Mouse (Mus musculus) thymus, postnatal 25 days (tissue): Measurements from ENCODE around the gene Marc1.

Experiments used
- DNase-seq: peaks from one replicate; pipeline ENCODE4 v3.0.0; 2022

Gene Marc1

DNA sequence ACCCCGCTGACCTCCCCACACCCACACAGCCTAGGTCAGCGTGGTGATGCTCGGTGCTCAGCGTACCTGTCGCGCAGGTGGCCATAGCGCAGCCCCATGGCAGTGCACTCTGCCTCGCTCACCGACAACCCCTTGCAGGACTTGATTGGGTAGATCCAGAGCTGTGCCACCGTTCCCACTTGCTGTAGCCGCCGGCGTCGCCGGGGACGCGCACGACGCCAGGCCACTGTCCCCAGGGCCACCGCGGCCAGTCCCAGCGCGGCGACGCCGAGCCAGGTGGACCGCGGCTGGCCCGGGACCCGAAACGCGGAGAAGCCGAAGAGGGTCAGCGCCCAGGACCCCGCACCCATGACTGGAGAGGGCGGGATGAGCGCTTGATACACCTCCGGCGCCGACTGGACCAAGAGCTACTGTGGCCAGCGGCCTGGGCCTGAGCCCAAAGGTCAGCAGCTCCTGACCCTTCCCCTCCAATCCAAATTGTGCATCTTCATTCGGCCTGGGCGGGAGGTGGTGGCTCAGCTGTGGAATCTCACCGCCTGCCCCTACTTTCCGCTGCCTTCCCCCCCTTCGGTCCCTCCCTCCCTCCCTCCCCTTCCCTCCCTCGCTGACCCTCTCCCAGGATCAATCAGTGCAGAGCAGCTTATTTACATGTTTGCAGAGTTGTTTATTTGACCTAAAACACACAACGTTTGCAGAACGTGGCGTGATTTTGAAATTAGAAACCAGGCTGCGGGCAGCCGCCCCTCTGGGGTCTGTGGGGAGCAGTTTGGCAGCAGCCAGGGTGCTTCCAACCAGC, at the start of gene Marc1:
Marc1 (minus strand) TSS at position 534 of the 796 bp plus-strand sequence.
- no peak for DNase-seq

DNA sequence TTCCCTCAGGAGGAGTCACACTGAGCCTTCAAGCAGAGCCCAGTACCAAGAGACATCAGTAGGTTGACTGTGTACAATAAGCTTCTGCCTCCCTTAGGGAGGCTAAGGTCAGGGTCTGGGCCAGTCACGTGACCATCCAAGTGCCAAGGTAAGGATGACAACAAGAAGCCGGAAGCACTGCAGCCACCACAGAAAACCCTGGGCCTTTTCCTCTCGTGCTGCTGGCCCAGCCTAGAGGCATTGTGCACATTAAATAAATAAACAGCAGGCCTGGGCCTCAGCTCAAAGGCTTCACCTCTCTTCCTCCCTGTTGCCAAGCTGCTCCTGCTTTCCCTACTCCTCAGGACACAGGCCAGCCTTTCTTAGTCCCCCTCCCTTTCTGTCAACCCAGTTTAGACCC, 49.2 kb upstream of the Marc1 start:
- no peak for DNase-seq

DNA sequence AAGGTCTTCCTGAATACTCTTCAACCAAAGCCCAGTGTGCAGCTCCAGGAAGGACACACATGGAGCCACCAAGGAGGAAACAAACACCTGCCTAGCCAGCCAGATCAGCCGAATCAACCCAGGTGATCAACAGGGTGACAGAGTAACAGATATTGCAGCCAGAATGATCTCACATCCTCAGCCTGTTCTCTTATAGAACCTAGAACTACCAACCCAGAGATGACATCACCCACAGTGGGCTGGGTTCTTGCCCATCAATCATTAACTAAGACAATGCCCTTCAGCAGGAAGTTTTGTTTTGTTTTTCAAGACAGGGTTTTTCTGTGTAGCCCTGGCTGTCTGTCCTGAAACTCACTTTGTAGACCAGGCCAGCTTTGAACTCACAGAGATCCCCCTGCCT, 47.1 kb upstream of the Marc1 start:
- DNase-seq: no peak

DNA sequence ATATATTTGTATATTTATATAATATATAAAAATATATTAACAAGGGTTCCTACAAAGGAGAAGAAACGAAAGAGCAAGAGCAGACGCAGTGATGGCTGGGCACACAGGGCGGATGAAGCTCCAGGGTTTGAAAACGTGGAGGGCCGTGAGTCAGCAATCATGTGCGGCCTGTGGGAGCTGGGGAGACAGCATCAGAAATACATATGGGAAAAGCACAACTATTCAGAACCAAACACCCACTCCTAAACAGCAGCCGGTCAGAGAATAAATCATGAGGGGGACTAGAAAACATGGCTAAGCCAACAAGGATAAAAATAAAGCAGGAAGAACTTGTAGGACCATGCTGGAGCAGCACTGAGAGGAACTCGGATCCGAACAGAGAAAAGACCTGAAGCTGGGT, 46.1 kb upstream of the Marc1 start:
- no peak for DNase-seq

DNA sequence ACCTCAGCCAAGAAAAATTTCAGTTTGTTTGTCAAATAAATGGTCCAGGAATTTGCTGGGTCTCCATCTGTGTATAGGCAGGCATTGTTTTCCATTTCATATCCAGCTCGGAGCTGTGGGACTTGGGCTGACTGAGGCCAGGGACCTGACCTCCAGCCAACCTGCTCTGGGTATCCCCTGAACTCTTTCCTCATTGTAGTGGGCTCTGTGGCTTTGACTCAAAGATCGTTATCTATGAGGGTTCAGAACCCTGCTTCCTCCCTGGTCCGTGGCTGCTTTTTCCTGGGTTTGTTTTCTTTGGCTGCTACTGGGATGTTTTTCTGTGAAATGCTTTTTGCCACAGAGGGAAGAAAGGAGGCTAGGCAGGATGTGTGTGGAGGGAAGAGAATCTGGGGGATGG, 42.8 kb upstream of the Marc1 start:
- no peak for DNase-seq

DNA sequence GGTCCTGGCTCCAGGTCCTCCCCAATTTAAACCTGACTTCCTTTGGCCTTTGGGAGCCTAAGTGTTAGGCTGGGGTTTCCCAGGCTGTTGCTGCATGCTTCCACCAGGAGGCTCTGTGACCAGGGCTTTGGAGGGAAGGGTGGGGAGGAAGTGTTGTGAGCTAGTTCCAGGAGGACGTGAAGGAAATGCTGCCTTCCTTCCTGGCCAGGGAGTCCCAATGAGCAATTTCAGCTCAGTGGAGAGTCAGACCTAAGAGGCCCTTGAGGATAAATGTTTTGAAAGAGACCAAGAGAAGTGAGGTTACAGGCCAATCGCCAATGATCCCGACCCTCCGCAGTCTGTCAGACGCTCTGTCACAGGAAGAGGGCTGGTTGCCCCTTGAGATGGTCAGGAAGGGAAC, 42.2 kb upstream of the Marc1 start:
- peak; percentile 72 for DNase-seq

DNA sequence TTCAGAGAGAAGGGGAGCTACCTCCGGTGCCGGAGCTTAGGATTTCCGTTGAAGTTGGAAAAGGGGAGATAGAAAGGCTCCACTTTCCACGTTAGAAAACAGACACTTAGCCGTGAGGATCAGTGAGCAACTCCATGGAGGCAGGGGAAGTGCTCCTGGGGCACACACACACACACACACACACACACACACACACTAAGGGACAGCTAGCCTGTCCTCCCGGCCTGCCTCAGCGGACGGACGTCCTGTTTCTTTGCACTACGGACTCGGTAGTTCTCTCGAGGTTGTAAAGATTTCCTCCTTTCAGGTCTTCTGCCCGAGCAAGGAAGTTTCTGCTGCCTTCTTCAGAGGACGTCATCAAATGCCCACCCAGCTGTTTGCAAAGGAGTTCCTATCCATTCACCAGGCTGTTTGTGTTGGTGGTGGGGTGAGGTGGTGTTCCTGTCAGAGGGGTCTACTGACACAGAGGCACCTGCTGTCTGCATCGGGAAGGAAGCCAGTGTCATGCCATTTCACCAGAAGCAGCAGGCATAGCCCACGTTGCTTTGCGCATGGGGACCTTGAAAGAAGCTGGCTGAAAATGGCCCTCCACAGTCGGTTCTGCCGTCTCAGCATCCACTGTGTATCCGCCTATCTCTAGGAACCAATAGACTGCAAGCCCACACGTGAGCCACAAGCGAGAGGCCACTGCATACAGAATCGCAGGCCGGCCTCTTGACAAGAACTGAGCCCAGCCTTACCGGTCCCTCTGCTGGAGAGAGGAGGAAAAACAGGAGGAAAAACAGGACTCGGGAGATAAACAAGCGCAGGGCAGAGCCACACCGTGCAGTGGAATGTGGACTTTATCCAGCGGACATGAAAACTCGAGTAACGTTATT, 40.9 kb upstream of the Marc1 start:
- DNase-seq: peak; percentile 49

DNA sequence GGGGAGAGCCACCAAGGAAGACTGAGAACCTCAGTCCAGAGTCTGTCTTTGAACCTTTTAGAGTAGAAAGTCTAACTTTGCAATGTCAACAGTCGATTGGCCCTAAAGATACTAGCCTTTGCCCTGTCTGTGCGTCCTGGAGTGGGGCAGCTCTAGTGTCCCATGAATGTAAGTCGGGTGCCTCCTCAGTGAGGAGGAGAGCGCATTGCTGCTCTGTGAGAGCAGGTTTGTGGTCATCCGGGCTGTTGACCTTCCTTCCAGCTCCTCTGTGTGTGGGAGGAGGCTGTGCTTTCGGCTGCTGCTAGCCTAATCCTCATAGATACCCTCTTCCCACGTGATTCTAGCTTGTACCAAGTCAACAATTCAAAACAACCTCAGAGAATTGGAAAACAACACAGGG, 40.1 kb upstream of the Marc1 start:
- DNase-seq: no peak

DNA sequence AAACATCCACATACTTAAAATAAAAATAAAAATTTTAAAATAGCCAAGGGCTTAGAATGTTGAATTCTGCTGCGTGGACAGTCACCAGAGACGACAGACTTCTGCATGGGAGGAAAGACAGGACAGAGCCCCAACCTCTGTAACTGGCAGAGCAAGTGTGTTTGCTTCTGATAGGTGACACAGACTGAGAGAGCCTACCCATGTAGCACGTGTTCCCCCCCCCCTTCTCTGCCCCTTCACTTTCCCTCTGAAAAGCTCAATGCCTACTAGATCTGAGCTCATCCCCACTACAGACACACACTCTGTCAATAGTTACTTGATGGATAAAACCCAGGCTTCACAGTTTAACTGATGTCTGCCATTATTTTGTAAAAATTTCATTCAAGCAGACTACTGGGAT, 35.9 kb upstream of the Marc1 start:
- DNase-seq: no peak

DNA sequence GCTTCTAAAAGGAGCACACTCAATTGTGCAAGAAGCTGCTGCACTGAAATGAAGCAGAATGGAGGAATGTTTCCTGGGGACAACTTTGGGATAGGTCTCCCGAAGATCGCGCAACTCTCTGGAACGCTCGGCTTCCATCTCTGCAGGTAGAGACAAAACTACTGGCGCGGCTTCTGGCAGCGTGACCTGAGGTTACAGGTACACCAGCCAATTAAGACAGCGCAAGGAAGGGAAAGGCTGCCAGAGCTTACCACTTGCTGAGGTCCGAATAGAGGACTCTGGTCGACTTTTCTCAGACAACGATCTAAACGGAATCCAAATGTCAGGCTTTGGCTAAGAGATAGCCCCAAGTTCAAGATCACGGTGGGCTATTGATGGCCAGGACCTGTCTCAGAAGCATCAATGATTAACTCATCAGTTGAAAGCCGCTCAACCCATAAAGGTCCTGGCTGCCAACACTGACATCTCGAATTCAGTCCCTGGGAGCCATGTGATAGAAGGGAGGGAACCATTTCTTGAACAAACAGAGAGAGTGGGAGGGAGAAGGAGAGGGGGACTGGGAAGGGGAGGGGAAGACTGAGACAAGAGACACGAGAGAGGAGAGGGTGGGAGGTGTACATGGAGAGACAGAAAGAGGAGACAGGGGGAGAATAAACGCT, 35.1 kb upstream of the Marc1 start, which contains the start of gene Marc2:
Marc2 (minus strand) TSS at position 360 of the 659 bp plus-strand sequence.
- no peak for DNase-seq

DNA sequence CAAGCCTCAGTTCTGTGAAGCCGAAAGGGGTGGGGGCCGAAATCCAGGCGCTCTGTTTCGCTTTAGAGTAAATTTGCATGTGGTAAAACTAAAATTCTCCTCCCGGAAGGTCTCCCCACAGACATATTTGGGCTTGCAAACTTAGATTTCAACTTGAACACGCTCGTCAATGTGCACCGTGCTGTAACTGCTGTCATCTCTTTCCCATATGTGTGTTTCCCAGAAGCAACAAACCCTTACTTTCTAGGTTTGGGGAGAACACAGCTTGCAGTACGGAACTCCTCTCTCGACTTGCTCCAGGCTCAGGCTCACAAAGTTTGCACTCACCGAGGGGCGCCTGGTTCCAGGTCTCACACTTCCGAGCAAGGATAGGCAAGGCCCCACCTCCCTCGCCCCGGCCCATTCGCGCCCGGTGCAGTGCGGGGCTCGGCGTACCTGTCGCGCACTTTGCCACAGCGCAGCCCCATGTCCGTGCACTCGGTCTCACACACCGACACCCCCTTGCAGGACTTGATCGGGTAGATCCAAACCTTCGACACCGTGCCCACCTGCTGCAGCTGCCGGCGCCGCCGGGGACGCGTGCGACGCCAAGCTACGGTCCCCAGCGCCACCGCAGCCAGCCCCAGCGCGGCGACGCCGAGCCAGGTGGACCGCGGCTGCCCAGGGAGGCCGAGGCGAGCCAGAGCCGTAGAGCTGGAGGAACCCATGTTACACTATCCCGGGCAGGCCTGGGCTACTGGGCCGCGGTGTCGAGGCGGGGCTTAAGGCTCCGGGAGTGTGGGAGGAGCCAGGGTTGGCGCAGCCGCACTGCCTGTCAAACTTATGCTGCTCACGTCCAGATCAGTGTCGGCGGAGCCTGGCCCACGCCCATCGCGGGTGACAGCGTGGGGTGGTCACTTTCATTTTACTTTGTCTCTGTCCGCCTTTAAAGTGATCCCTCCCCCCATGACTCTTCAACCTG, 34.3 kb upstream of the Marc1 start:
- DNase-seq: peak; percentile 88

DNA sequence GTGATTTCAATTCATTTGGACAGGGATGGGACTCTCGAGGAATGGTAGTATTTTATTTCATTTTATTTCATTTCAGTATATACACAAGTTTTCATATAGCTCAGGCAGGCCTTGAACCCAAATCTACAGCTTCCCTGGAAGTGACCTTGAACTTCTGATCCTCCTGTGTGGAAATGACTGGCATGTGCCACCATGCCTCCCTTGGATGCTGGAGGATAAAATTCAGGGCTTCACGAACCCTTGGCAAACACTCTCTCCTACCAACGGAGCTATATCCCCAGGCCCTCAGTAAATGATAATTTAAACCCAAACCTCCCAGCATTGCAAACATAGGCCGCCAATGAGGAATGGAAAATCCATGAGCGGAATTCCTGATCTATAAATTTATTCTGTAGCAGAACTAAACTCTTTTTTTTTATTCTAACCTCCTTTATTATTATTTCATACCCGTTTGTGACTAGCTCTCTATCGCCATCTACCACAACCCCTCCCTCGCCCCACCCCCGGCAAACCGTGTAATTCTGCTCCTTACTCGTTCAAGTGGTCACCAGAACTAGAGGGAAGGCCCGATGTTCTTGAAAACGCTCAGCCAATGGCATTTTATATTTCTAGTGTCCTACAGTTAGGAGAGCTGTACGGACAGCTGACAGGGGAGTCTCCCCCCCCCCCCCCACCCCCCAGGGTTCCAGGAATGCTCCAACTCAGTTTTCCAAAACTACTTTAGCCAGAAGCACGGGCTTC, 33.4 kb upstream of the Marc1 start:
- DNase-seq: peak; percentile 20

DNA sequence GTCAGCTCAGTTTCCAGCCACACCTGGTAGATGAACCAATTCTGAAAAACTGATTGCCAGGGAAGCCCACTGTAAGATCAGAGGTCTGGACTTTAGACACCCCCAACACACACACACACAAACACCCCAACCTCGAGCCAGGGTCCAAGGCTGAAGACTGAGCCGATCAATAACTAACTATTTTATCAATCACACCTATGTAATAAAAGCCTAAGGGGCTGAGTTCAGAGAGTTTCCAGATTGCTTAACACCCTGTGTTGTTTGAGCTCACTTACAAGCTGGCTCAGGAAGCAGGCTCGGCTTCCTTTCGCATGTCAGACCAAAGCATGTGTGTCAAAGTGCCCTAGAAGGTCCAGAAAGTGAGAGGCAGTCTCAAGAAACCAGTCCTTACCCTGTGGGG, 26.5 kb upstream of the Marc1 start:
- DNase-seq: no peak

DNA sequence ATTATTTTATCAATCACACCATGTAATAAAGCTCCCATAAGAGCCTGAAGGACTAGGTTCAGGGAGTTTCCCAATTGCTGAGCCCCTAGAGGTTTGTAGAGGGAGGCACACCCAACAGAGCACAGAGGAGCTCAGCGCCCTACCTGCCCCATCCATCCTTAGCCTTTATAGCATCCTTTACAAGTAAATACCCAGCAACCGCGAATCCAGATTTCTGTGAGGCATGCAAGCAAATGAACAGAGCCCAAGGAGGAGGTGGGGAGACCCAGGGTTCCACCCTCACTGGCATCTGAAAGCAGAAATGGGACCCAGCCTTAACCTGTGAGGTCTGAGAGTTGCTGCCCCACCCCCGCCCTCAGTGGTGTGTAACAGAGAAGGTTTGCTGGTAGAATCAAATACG, 25.2 kb upstream of the Marc1 start:
- no peak for DNase-seq

DNA sequence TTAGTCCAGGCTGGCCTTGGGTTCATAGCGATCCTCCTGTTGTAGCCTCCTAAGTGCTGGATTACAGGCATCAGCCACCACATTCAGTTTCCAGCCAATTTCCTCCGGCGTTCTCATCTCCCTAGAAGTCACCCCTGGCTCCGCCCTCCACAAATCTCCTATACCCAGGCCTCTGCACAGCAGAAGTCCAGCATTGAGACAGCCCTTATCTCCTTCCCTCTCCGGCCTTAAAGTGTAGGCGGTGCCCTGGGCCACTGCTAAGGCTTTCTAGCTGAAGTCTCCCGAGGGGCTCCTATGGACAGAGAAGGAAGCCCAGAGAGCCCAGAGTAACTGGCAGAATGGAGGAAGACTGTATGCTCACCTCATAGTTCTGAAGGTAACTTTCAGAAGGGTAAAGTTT, 22.4 kb upstream of the Marc1 start:
- no peak for DNase-seq

DNA sequence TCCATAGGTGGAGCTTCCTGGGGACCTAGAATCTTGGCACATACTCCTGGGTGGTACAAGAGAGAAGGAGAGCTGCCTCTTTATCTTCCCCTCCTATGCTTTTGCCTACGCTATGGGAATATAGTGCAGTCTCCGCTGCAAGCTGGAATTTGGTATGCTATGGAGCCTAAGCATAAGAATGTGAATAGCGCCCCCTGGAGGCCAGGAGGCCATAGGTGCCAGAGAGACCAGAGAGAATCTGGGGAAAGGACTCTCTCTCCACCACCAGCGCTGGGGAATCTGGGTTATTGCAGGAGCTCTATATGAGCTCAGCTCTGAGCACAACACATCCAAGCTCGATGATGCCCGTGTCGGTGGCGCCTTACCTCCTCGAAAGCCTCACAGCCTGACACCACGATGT, 21.1 kb upstream of the Marc1 start:
- no peak for DNase-seq

DNA sequence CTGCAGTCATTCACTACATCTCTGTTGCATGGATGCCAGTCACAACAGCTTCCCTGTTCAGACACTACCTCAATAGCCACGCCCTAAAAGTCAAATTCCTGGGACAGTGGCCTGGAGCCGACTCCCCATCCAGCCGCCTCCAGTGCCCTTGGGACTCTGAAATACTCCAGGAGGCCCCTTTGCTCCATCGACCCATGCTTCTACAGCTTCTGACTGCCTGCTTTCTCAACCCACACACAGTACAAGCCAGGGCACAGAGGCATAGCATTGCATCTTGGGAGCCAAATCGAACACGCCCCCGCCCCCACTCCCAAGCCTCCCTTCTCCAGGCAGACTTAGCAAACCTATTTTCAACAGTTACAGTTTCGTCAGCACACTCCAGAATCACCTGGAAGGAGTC, 18.8 kb upstream of the Marc1 start:
- no peak for DNase-seq

DNA sequence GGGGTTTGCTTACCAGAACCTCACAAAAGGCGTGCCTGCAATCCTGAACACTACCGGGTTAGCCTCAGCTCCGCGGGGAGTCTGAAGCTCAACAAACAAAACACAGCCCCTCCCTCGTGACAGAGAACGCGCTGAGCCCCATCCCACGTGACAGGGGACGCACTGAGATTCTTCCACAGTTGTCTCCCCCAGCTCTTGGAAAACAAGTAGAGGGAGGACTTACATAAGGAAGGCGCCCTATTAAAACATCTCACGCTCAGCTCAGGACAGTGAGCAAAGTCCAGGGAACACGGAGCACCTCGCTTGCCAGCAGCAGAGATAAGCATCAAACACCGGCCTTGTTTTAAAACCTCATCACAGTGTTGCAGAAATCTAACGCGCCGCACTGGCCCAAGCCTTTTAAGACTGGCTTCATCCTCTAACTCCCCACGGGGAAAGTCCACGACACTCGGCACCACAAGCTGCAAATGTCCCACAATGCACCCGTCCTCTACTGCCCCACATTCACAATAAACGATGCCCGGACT, 16.1 kb upstream of the Marc1 start:
- DNase-seq: no peak

DNA sequence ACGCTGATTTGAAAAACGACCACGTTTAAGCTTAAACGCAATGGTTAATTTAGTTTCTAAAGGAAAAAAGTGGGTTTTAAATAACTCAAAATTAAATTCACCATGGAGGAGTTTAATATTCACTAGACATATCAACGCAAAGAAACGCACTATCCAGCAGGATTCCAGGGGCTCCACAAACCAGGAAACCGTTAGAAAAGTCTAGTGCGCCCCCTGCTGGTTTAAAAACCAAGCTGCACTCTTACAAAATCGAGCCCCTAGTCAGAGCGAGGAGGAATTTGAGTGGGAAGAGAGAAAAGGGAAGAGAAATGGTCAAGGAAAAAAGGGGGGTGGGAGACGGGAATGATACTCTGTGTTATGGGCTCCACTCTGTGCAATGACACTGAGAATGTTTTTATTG, 14.0 kb upstream of the Marc1 start:
- no peak for DNase-seq

DNA sequence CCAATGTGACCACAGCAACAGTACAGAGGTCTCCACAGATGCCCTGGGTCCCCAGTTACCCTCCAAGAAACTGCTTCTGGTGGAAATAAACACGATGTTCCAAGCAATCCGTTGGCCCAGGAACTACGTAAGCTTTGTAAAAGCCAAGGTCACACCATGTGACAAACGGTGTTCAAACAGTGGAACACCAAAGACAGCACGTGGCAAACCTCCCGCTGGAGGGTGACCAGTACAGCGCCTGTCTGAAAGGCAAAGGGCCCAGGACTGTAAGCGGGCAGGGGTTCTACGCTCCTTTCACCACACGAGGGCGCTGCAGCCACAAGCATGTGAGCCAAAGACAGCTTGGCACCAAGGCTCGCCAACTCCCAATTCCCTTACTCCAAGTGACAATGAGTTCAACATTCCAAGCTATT, 13.3 kb upstream of the Marc1 start:
- DNase-seq: peak; percentile 76

DNA sequence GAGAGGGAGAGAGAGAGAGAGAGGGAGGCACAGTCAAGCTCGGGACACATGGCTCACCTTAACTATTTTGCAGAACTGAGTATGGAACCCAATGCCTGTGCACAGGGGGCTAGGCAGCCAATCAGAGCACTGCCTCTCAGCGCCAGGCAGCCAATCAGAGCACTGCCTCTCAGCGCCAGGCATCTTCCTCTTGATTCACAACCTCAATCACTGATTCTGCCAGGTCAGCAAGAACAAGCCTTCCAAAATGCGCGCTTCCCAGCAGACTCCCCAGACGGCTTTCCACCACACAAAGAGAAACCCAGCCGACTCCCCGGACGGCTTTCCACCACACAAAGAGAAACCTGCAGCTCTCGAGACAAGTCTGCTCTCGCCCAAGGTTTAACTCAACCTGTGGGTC, 11.6 kb upstream of the Marc1 start:
- DNase-seq: no peak
